Comparison of ENCODE assay signal across 29 mouse cellular contexts in the genomic region with DNA sequence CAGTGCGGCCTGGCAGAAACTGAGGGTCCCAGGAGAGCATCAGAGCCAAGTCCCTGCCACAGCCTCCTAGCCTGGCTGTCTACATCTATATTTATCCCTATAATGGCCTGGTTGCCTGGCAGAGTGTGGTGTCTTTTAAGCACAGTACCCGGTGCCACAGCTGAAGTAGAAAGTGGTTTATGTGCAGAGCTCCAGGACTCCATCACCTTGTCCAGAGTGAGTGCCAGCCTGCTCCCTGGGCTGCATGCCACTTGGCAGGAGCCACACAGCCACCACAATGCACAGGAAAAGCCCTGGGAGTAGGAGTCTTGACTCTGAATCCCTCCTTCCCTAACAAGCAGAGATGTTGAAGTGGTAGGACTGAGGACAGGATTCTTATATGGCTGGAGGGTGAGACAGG. TPM values are rescaled to one million over a fixed set of nuclear protein-coding genes. Genes with fewer than 3 reads are reported as not detected.
DNase-seq lines count a peak whose midpoint lies in the region; ATAC-seq and TF ChIP-seq lines count a peak whose summit lies in the region.
"Had no signal": no experiment of that assay in that cellular context is flagged by ENCODE, and none has a peak within 500 bp of the region (broad histone marks: within the 10 kb centered on the region; RNA-seq: fewer than 3 reads in every experiment).

No protein-coding gene starts in this region.

- no peak overlapping the region for H3K27ac ChIP-seq in heart, adult 2 months
- H3K27ac ChIP-seq in heart, embryonic 11.5 days (ENCODE audit: low read depth, low read length), result no peak overlapping the region
- peak overlapping the region; percentile 42; the same call in 1 of the 2 replicates for H3K27ac ChIP-seq in midbrain, embryonic 10.5 days (replicated peaks)
- H3K27ac ChIP-seq in midbrain, embryonic 14.5 days (replicated peaks; ENCODE audit: low read depth, low read length), result no peak overlapping the region
- H3K27ac ChIP-seq: heart, embryonic 15.5 days; hindbrain, embryonic 14.5 days; layer of hippocampus, adult 2 months; limb, embryonic 12.5 days; neural tube, embryonic 12.5 days; stomach, embryonic 15.5 days had no signal

- no peak for TF ChIP-seq EP300 in heart, adult 2 months (IDR thresholded peaks at IDR 0.05; ENCODE audit: insufficient read depth, low read depth, low read length)

- H3K4me1 ChIP-seq in heart, adult 2 months (ENCODE audit: control insufficient read depth, insufficient read depth, low read length), result peaks cover 10% of the 10 kb centered on the region
- peaks cover 3% of the 10 kb centered on the region; the same call in 1 of the 2 replicates for H3K4me1 ChIP-seq in heart, embryonic 11.5 days (ENCODE audit: control insufficient read depth, insufficient read depth, low read length)
- peaks cover 54% of the 10 kb centered on the region for H3K4me1 ChIP-seq in midbrain, embryonic 10.5 days
- H3K4me1 ChIP-seq in midbrain, embryonic 14.5 days (ENCODE audit: control insufficient read depth, insufficient read depth, low read length), result peaks cover 12% of the 10 kb centered on the region; the same call in 1 of the 2 replicates

- H3K79me2 ChIP-seq in heart, adult 2 months (replicated peaks; ENCODE audit: control insufficient read depth, insufficient read depth, low read length), result no peaks in the 10 kb centered on the region

- WGBS in heart, adult 2 months, result 58% methylated on average over 2 of the region's 2 CpGs
- WGBS in heart, embryonic 11.5 days (ENCODE audit: insufficient replicate concordance), result 70% methylated on average over 2 of the region's 2 CpGs
- 93% methylated on average over 2 of the region's 2 CpGs for WGBS in midbrain, embryonic 10.5 days
- WGBS in midbrain, embryonic 14.5 days, result 76% methylated on average over 2 of the region's 2 CpGs

- no peaks in the 10 kb centered on the region for H3K27me3 ChIP-seq in heart, adult 2 months (ENCODE audit: control insufficient read depth, insufficient read depth, low read length)
- peaks cover 33% of the 10 kb centered on the region for H3K27me3 ChIP-seq in heart, embryonic 11.5 days (ENCODE audit: control insufficient read depth, insufficient read depth, low read length)
- peaks cover 52% of the 10 kb centered on the region for H3K27me3 ChIP-seq in midbrain, embryonic 10.5 days (ENCODE audit: low read depth, poor library complexity, severe bottlenecking)
- peaks cover 13% of the 10 kb centered on the region for H3K27me3 ChIP-seq in midbrain, embryonic 14.5 days (ENCODE audit: control insufficient read depth, insufficient read depth, low read length)

- no peak for TF ChIP-seq CTCF in heart, adult 2 months (IDR thresholded peaks at IDR 0.05)

- no peak overlapping the region for H3K9ac ChIP-seq in heart, adult 2 months (ENCODE audit: low read depth, low read length)
- H3K9ac ChIP-seq in heart, embryonic 11.5 days (ENCODE audit: low read depth, low read length), result no peak overlapping the region
- no peak overlapping the region for H3K9ac ChIP-seq in midbrain, embryonic 14.5 days (replicated peaks; ENCODE audit: low read length)
- H3K9ac ChIP-seq: heart, embryonic 15.5 days; hindbrain, embryonic 14.5 days; limb, embryonic 12.5 days; neural tube, embryonic 12.5 days; stomach, embryonic 15.5 days had no signal

- peak; percentile 29 to 58 for DNase-seq in cerebellum, postnatal 25 days
- no peak for DNase-seq in cerebellum, adult 18-20 months
- peak; percentile 42 to 65 for DNase-seq in heart, adult 2 months
- DNase-seq in midbrain, embryonic 10.5 days (ENCODE audit: low spot score), result no peak
- DNase-seq in midbrain, embryonic 14.5 days, result no peak
- peak; percentile 25 for DNase-seq in heart, postnatal 4 days
- DNase-seq in left cerebral cortex, adult 9 months (ENCODE audit: low spot score in 2 of 2), result no peak
- DNase-seq: adrenal gland, postnatal 36 days; cerebellum, adult 11 months; gastrocnemius, postnatal 36 days; kidney, adult 9 months; kidney, postnatal 14 days; lung, adult 18-20 months; lung, postnatal 10 days; right cerebral cortex, adult 18-20 months; right cerebral cortex, postnatal 4 days; thymus, postnatal 25 days had no signal

- no peak overlapping the region for H3K4me3 ChIP-seq in heart, adult 2 months
- no peak overlapping the region for H3K4me3 ChIP-seq in heart, embryonic 11.5 days (ENCODE audit: low read depth, low read length)
- H3K4me3 ChIP-seq in midbrain, embryonic 10.5 days, result no peak overlapping the region
- H3K4me3 ChIP-seq in midbrain, embryonic 14.5 days (replicated peaks; ENCODE audit: low read depth, low read length), result no peak overlapping the region
- H3K4me3 ChIP-seq: heart, embryonic 15.5 days; layer of hippocampus, adult 2 months; limb, embryonic 12.5 days; neural tube, embryonic 12.5 days; stomach, embryonic 15.5 days had no signal

- no peaks in the 10 kb centered on the region for H3K36me3 ChIP-seq in heart, adult 2 months (ENCODE audit: control insufficient read depth, insufficient read depth, low read length)
- H3K36me3 ChIP-seq in heart, embryonic 11.5 days (ENCODE audit: control insufficient read depth, insufficient read depth, low read length), result no peaks in the 10 kb centered on the region
- no peaks in the 10 kb centered on the region for H3K36me3 ChIP-seq in midbrain, embryonic 10.5 days
- H3K36me3 ChIP-seq in midbrain, embryonic 14.5 days (ENCODE audit: control insufficient read depth, insufficient read depth, low read length), result no peaks in the 10 kb centered on the region
- H3K36me3 ChIP-seq: heart, embryonic 15.5 days; limb, embryonic 12.5 days; neural tube, embryonic 12.5 days; stomach, embryonic 15.5 days had no signal

- no peak overlapping the region for H3K4me2 ChIP-seq in heart, embryonic 11.5 days
- no peak overlapping the region for H3K4me2 ChIP-seq in midbrain, embryonic 14.5 days (ENCODE audit: low read length)
- H3K4me2 ChIP-seq: heart, embryonic 15.5 days; hindbrain, embryonic 14.5 days; limb, embryonic 12.5 days; liver, embryonic 11.5 days; midbrain, embryonic 11.5 days; neural tube, embryonic 12.5 days; stomach, embryonic 15.5 days had no signal

- H3K9me3 ChIP-seq in heart, embryonic 11.5 days (replicated peaks; ENCODE audit: control insufficient read depth, low read length), result no peaks in the 10 kb centered on the region
- no peaks in the 10 kb centered on the region for H3K9me3 ChIP-seq in midbrain, embryonic 10.5 days (replicated peaks)
- H3K9me3 ChIP-seq in midbrain, embryonic 14.5 days (ENCODE audit: control insufficient read depth, low read length), result no peaks in the 10 kb centered on the region
- H3K9me3 ChIP-seq: heart, embryonic 15.5 days; limb, embryonic 12.5 days; neural tube, embryonic 12.5 days; stomach, embryonic 15.5 days had no signal

- ATAC-seq in heart, embryonic 11.5 days (replicated peaks; ENCODE audit: insufficient number of reproducible peaks, low FRiP score, low TSS enrichment), result no peak
- ATAC-seq in midbrain, embryonic 14.5 days (ENCODE audit: low FRiP score, low TSS enrichment), result no peak
- ATAC-seq: CD4-positive, CD25-positive, alpha-beta regulatory T cell, adult 4 months; forebrain, embryonic 14.5 days; intestine, embryonic 16.5 days had no signal

- intact Hi-C loops in heart, adult 2 months (cut with DNase I), result no loop called here

- TF ChIP-seq POLR2A in heart, adult 2 months (IDR thresholded peaks at IDR 0.05; ENCODE audit: insufficient read depth, low read depth, low read length), result no peak

RNA-seq across cellular contexts. Expression of gene Cpne2, which starts 4.7 kb away (rescaled TPM):
- total RNA-seq in heart, adult 2 months (2021), result 1 to 10 TPM; 3.4 to 3.9 TPM
- polyA plus RNA-seq in heart, adult 2 months (2012; rRNA removed), result 8.3 and 14.1 TPM in 2 replicates
- 7.6 and 8.1 TPM in 2 replicates for polyA plus RNA-seq in heart, embryonic 11.5 days (2014; fragmentation: Nextera tagmentation; extraction: Ambion mirVana)
- 13.6 and 17.6 TPM in 2 replicates for polyA plus RNA-seq in midbrain, embryonic 10.5 days (2016; fragmentation: Nextera tagmentation; extraction: Ambion mirVana)
- polyA plus RNA-seq in midbrain, embryonic 14.5 days (2014; fragmentation: Nextera tagmentation; extraction: Ambion mirVana), result 11.5 and 14.1 TPM in 2 replicates
- 1 to 10 TPM; 7.0 to 9.6 TPM for total RNA-seq in heart, postnatal 4 days (2021)

Comparison
In these comparisons a context has a peak if more than half of its experiments do, and no peak if none do; other contexts are left out.
1. DNase-seq: peak in cerebellum, postnatal 25 days (2 of 2), heart, adult 2 months (2 of 2) and heart, postnatal 4 days (single experiment); none in cerebellum, adult 18-20 months (0 of 2), midbrain, embryonic 10.5 days (single experiment), midbrain, embryonic 14.5 days (single experiment) and left cerebral cortex, adult 9 months (0 of 2).